Mouse (Mus musculus) forebrain, embryonic 15.5 days (tissue): ENCODE data around the gene Dclre1b. TPM values are rescaled to one million over a fixed set of nuclear protein-coding genes. Genes with fewer than 3 reads are reported as not detected.
"Not testable (repeated sequence)": the region's sequence is repeated elsewhere in the genome, so short reads cannot be mapped to it uniquely, and the experiment has no call there.

Source experiments
- ATAC-seq: fragments of 200-750 bp; cut with Nextera tagmentation; replicated peaks from 2 replicates; pipeline ENCODE4 v1.8.0; 2017; ENCODE audit warnings: mild to moderate bottlenecking, moderate TSS enrichment, moderate library complexity
- H3K27ac ChIP-seq: fragments of 300-500 bp; sonication (generic); replicated peaks from 2 replicates; pipeline ENCODE4 v1.5.1; 2015; ENCODE audit warnings: mild to moderate bottlenecking, inconsistent platforms
- H3K27me3 ChIP-seq: fragments of 300-500 bp; sonication (generic); 2 replicates; pipeline ENCODE4 v1.6.1; 2015; ENCODE audit warnings: inconsistent platforms
- H3K36me3 ChIP-seq: fragments of 300-500 bp; sonication (generic); 2 replicates; pipeline ENCODE4 v1.6.1; 2015; ENCODE audit warnings: mild to moderate bottlenecking, inconsistent platforms
- H3K4me1 ChIP-seq: fragments of 300-500 bp; sonication (generic); 2 replicates; pipeline ENCODE4 v1.6.1; 2015; ENCODE audit warnings: inconsistent platforms
- H3K4me2 ChIP-seq: fragments of 300-500 bp; sonication (generic); replicated peaks from 2 replicates; pipeline ENCODE4 v1.6.1; 2015; ENCODE audit warnings: mild to moderate bottlenecking, inconsistent platforms
- H3K4me3 ChIP-seq: fragments of 300-500 bp; sonication (generic); 2 replicates; pipeline ENCODE4 v1.5.1; 2015; ENCODE audit warnings: mild to moderate bottlenecking, inconsistent platforms
- H3K9ac ChIP-seq: fragments of 300-500 bp; sonication (generic); replicated peaks from 2 replicates; pipeline ENCODE4 v1.6.1; 2015; ENCODE audit warnings: mild to moderate bottlenecking, inconsistent platforms
- H3K9me3 ChIP-seq: fragments of 300-500 bp; sonication (generic); 2 replicates; pipeline ENCODE4 v1.6.1; 2016; ENCODE audit warnings: inconsistent platforms
- WGBS: fragments of 180-500 bp; shearing (Covaris S2); methylation state at CpG from one replicate; pipeline ENCODE4 v1.1.7; 2015; ENCODE audit warnings: mixed read lengths; 5-methylcytosine and 5-hydroxymethylcytosine counted together
- polyA plus RNA-seq: library from polyadenylated mRNA; unstranded; fragments of >200 nt; fragmentation: Nextera tagmentation; extraction: Ambion mirVana; gene quantifications from 2 replicates; pipeline ENCODE4 v1.2.1, GENCODE M21; 2015

Gene Dclre1b
- polyA plus RNA-seq, 1 experiment from 2014 or later = 24.2 TPM

GRCm38 (mm10) chr3:103836453-103836852, 27.2 kb upstream of the Dclre1b start:
- H3K36me3 ChIP-seq = no peaks in the 10 kb centered on the region
- no peak overlapping the region for H3K27ac ChIP-seq
- 94% methylated on average over 5 of the region's 5 CpGs for WGBS
- no peaks in the 10 kb centered on the region for H3K9me3 ChIP-seq
- no peak overlapping the region for H3K4me2 ChIP-seq
- H3K27me3 ChIP-seq = no peaks in the 10 kb centered on the region
- no peaks in the 10 kb centered on the region for H3K4me1 ChIP-seq
- no peak overlapping the region for H3K4me3 ChIP-seq
- H3K9ac ChIP-seq = no peak overlapping the region
- ATAC-seq = no peak

- Histone ChIP-seq H3K27ac (no peak overlapping the region), H3K4me3 (no peak overlapping the region), H3K9me3 (no peaks in the 10 kb centered on the region), H3K27me3 (no peaks in the 10 kb centered on the region), H3K36me3 (no peaks in the 10 kb centered on the region), H3K4me1 (no peaks in the 10 kb centered on the region), H3K4me2 (no peak overlapping the region), H3K9ac (no peak overlapping the region)
- ATAC-seq = no peak
- 72% methylated on average over 10 of the region's 10 CpGs for WGBS
These were observed 26.7 kb upstream of the Dclre1b start for GRCm38 (mm10) chr3:103835951-103836310.

GRCm38 (mm10) chr3:103835272-103835950, 26.2 kb upstream of the Dclre1b start:
- no peak overlapping the region for H3K9ac ChIP-seq
- ATAC-seq = no peak
- 75% methylated on average over 6 of the region's 6 CpGs for WGBS
- H3K36me3 ChIP-seq = no peaks in the 10 kb centered on the region
- no peaks in the 10 kb centered on the region for H3K9me3 ChIP-seq
- H3K4me1 ChIP-seq = no peaks in the 10 kb centered on the region
- no peaks in the 10 kb centered on the region for H3K27me3 ChIP-seq
- H3K4me3 ChIP-seq = no peak overlapping the region
- no peak overlapping the region for H3K4me2 ChIP-seq
- no peak overlapping the region for H3K27ac ChIP-seq

- Histone ChIP-seq H3K27ac (no peak overlapping the region), H3K9ac (no peak overlapping the region), H3K36me3 (no peaks in the 10 kb centered on the region), H3K4me1 (no peaks in the 10 kb centered on the region), H3K27me3 (no peaks in the 10 kb centered on the region), H3K4me3 (no peak overlapping the region), H3K4me2 (no peak overlapping the region), H3K9me3 (no peaks in the 10 kb centered on the region)
- WGBS = 85% methylated on average over 2 of the region's 2 CpGs
- no peak for ATAC-seq
These were observed 24.8 kb upstream of the Dclre1b start for GRCm38 (mm10) chr3:103834001-103834400.

GRCm38 (mm10) chr3:103832426-103832825, 23.2 kb upstream of the Dclre1b start, which contains the start of gene Bcl2l15:
Gene Bcl2l15, plus strand, starts transcription at chr3:103832601.
- Histone ChIP-seq H3K4me2 (no peak within 1 kb of the TSS), H3K4me1 (no peaks in the 10 kb centered on the region), H3K36me3 (no peaks in the 10 kb centered on the region), H3K27me3 (no peaks in the 10 kb centered on the region), H3K4me3 (no peak within 1 kb of the TSS), H3K9me3 (no peaks in the 10 kb centered on the region), H3K27ac (no peak within 1 kb of the TSS), H3K9ac (no peak within 1 kb of the TSS)
- no peak for ATAC-seq

GRCm38 (mm10) chr3:103831146-103831545, 21.9 kb upstream of the Dclre1b start:
- no peaks in the 10 kb centered on the region for H3K9me3 ChIP-seq
- no peak overlapping the region for H3K9ac ChIP-seq
- H3K36me3 ChIP-seq = no peaks in the 10 kb centered on the region
- H3K4me2 ChIP-seq = no peak overlapping the region
- no peaks in the 10 kb centered on the region for H3K4me1 ChIP-seq
- no peaks in the 10 kb centered on the region for H3K27me3 ChIP-seq
- ATAC-seq = no peak
- H3K27ac ChIP-seq = no peak overlapping the region
- 84% methylated on average over 7 of the region's 7 CpGs for WGBS
- no peak overlapping the region for H3K4me3 ChIP-seq

GRCm38 (mm10) chr3:103830681-103831080, 21.4 kb upstream of the Dclre1b start:
- not testable (repeated sequence) for H3K4me1 ChIP-seq, H3K27ac ChIP-seq, H3K27me3 ChIP-seq, H3K9me3 ChIP-seq, H3K4me3 ChIP-seq, ATAC-seq, H3K9ac ChIP-seq, H3K4me2 ChIP-seq, H3K36me3 ChIP-seq
- 50% methylated on average over 1 of the region's 1 CpGs for WGBS

- no peak for ATAC-seq
These were observed 19.8 kb upstream of the Dclre1b start for GRCm38 (mm10) chr3:103829036-103829435.

GRCm38 (mm10) chr3:103827548-103827947, 18.3 kb upstream of the Dclre1b start:
- no peak overlapping the region for H3K4me2 ChIP-seq
- no peak overlapping the region for H3K9ac ChIP-seq
- no peaks in the 10 kb centered on the region for H3K27me3 ChIP-seq
- H3K36me3 ChIP-seq = peaks cover 4% of the 10 kb centered on the region; the same call in 1 of the 2 replicates
- no peaks in the 10 kb centered on the region for H3K9me3 ChIP-seq
- no peak overlapping the region for H3K4me3 ChIP-seq
- no peak overlapping the region for H3K27ac ChIP-seq
- ATAC-seq = no peak
- no peaks in the 10 kb centered on the region for H3K4me1 ChIP-seq

More at GRCm38 (mm10) chr3:103829036-103829435, 19.8 kb upstream of the Dclre1b start:
- Histone ChIP-seq H3K36me3 (no peaks in the 10 kb centered on the region), H3K27me3 (no peaks in the 10 kb centered on the region), H3K4me2 (no peak overlapping the region), H3K4me3 (no peak overlapping the region), H3K9me3 (no peaks in the 10 kb centered on the region), H3K27ac (no peak overlapping the region), H3K9ac (no peak overlapping the region), H3K4me1 (no peaks in the 10 kb centered on the region)
- WGBS = 92% methylated on average over 3 of the region's 3 CpGs

- Histone ChIP-seq H3K9ac (no peak overlapping the region), H3K27ac (no peak overlapping the region), H3K4me3 (no peak overlapping the region), H3K9me3 (no peaks in the 10 kb centered on the region), H3K36me3 (peaks cover 11% of the 10 kb centered on the region), H3K4me1 (peaks cover 19% of the 10 kb centered on the region), H3K4me2 (no peak overlapping the region), H3K27me3 (no peaks in the 10 kb centered on the region)
- 88% methylated on average over 6 of the region's 6 CpGs for WGBS
- no peak for ATAC-seq
These were observed 1.7 kb upstream of the Dclre1b start for GRCm38 (mm10) chr3:103810967-103811366.

- Histone ChIP-seq H3K4me3 (peak overlapping the region; percentile 90), H3K9me3 (no peaks in the 10 kb centered on the region), H3K4me1 (peaks cover 19% of the 10 kb centered on the region), H3K27ac (peak overlapping the region; percentile 88), H3K27me3 (no peaks in the 10 kb centered on the region), H3K9ac (peak overlapping the region; percentile 91), H3K36me3 (peaks cover 12% of the 10 kb centered on the region; the same call in 1 of the 2 replicates), H3K4me2 (peak overlapping the region; percentile 81)
- ATAC-seq = peak; percentile 69; the same call in 1 of the 2 replicates
- WGBS = 3% methylated on average over 14 of the region's 14 CpGs
These were observed 531 bp upstream of the Dclre1b start for GRCm38 (mm10) chr3:103809799-103810150.

GRCm38 (mm10) chr3:103805671-103806070, 3.6 kb downstream of the Dclre1b start:
- Histone ChIP-seq H3K36me3 (peaks cover 39% of the 10 kb centered on the region; the same call in 1 of the 2 replicates), H3K4me3 (no peak overlapping the region), H3K4me2 (no peak overlapping the region), H3K27ac (no peak overlapping the region), H3K4me1 (peaks cover 19% of the 10 kb centered on the region), H3K9me3 (no peaks in the 10 kb centered on the region), H3K27me3 (no peaks in the 10 kb centered on the region), H3K9ac (no peak overlapping the region)
- no peak for ATAC-seq
- 92% methylated on average over 1 of the region's 1 CpGs for WGBS

- Histone ChIP-seq H3K36me3 (peaks cover 39% of the 10 kb centered on the region; the same call in 1 of the 2 replicates), H3K4me2 (no peak overlapping the region), H3K27me3 (no peaks in the 10 kb centered on the region), H3K4me1 (peaks cover 2% of the 10 kb centered on the region), H3K27ac (no peak overlapping the region), H3K4me3 (no peak overlapping the region), H3K9me3 (no peaks in the 10 kb centered on the region), H3K9ac (no peak overlapping the region)
- no peak for ATAC-seq
- 91% methylated on average over 8 of the region's 8 CpGs for WGBS
These were observed 6.4 kb downstream of the Dclre1b start for GRCm38 (mm10) chr3:103802861-103803260.
